Mouse (Mus musculus) embryonic fibroblast, embryonic 13.5 days (primary cell): ENCODE data around the gene 4930452B06Rik. TPM values are rescaled to one million over a fixed set of nuclear protein-coding genes. Genes with fewer than 3 reads are reported as not detected.

ENCODE experiments used
- H3K27ac ChIP-seq: 2 replicates; pipeline ENCODE4 v1.5.1; 2012; ENCODE audit warnings: low read length, control low read depth, inconsistent platforms; ENCODE audit not compliant: insufficient read depth
- H3K4me1 ChIP-seq: 2 replicates; pipeline ENCODE4 v1.6.1; 2011; ENCODE audit warnings: low read length; ENCODE audit not compliant: control insufficient read depth, insufficient read depth
- H3K4me3 ChIP-seq: 2 replicates; pipeline ENCODE4 v1.5.1; 2011; ENCODE audit warnings: mild to moderate bottlenecking, control low read depth, low read length; ENCODE audit not compliant: insufficient read depth
- CTCF ChIP-seq: IDR thresholded peaks from 2 replicates; pipeline ENCODE4 v1.5.1; 2011; ENCODE audit warnings: mild to moderate bottlenecking, control low read depth, low read length, moderate library complexity, borderline replicate concordance; ENCODE audit not compliant: insufficient read depth
- POLR2A ChIP-seq: IDR thresholded peaks from 2 replicates; pipeline ENCODE4 v1.6.1; 2011; ENCODE audit warnings: low read depth, mild to moderate bottlenecking, control low read depth, low read length, moderate library complexity
- polyA plus RNA-seq: library from polyadenylated mRNA; stranded (reverse); fragments of >200 nt; gene quantifications from 2 replicates; pipeline ENCODE4 v1.2.4, GENCODE M21; 2011; ENCODE audit warnings: low read depth; ENCODE audit not compliant: missing spikeins, insufficient read length

4930452B06Rik gene
- polyA plus RNA-seq, 1 experiment = 4.2 TPM

- TF ChIP-seq POLR2A (no peak), CTCF (no peak)
- peaks cover 3% of the 10 kb centered on the region; the same call in 1 of the 2 replicates for H3K4me1 ChIP-seq
- H3K4me3 ChIP-seq = no peak overlapping the region
- H3K27ac ChIP-seq = no peak overlapping the region
Observed at GRCm38 (mm10) chr14:8430611-8431230, 235.3 kb downstream of the 4930452B06Rik start.

DNA sequence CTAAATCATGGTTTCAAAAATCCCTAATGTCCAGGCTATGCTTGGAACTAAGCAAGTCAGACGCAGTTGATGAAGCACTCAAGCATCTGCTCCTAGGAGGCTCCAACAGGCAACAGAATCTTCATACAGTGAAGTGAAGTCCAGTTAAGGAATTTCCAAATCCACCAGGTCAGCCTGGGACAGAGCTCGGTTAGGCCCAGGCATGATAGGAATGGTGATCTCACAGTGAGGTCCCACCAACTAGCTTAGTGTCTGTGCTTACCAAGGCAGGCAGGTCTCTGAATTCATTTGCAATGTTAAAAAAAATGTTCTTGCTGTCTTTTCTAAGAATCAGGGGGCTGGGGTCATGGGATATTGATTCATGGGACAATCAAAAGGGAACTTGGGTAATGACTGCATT is 236.3 kb downstream of the 4930452B06Rik start:
- H3K27ac ChIP-seq = no peak overlapping the region; the same call in 1 of the 2 replicates
- TF ChIP-seq CTCF (no peak), POLR2A (no peak)

DNA sequence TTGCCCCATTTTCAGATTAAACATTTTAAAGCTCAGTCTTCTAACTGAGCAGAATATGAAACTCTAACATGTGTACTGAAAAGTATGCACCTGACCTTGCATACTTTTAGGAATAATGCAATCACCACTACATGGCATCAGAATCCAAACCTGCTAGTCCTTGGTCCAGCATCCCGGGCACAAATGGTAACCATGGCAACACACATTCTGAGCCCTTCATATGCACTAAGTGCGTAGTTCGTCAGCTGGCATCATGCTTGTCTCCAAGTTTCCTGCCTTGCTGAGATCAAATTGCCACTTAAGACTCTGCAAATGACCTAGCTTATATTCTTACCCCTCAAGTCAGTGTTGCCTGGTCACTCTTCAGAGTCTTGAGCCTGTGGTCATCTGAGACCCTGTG is 243.2 kb downstream of the 4930452B06Rik start:
- no peak overlapping the region for H3K27ac ChIP-seq
- peaks cover 9% of the 10 kb centered on the region; the same call in 1 of the 2 replicates for H3K4me1 ChIP-seq
- H3K4me3 ChIP-seq = no peak overlapping the region
- TF ChIP-seq CTCF = no peak
- TF ChIP-seq POLR2A = no peak

More for the DNA sequence above, 236.3 kb downstream of the 4930452B06Rik start:
- Histone ChIP-seq H3K4me3 (no peak overlapping the region), H3K4me1 (peaks cover 3% of the 10 kb centered on the region; the same call in 1 of the 2 replicates)

- no peak overlapping the region for H3K4me3 ChIP-seq
- peaks cover 9% of the 10 kb centered on the region; the same call in 1 of the 2 replicates for H3K4me1 ChIP-seq
- no peak for TF ChIP-seq CTCF
- TF ChIP-seq POLR2A = no peak
- H3K27ac ChIP-seq = no peak overlapping the region
Observed at GRCm38 (mm10) chr14:8421199-8421787, 244.7 kb downstream of the 4930452B06Rik start.

- no peak for TF ChIP-seq POLR2A
- TF ChIP-seq CTCF = no peak
- Histone ChIP-seq H3K4me1 (peaks cover 9% of the 10 kb centered on the region; the same call in 1 of the 2 replicates), H3K4me3 (no peak overlapping the region), H3K27ac (no peak overlapping the region)
Observed at GRCm38 (mm10) chr14:8418610-8419009, 247.4 kb downstream of the 4930452B06Rik start.

DNA sequence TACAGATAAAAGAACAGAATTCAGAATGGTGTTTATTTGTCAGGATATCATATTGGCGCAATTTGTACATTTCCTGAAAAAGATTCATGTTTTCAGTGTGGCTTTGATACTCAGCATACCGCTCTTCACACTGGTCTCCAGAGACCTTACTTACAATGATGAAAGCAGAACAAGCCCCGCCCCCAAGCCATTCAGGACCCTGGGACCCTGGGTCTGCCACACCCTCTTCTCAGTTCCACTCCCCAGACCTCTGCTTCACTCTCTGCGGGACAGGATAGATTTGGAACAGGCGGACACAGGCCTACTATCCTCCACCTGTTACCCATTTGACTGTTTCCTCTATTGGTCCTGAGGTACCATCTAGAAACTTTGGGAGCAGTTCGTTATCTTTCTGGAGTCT is 260.1 kb downstream of the 4930452B06Rik start:
- no peaks in the 10 kb centered on the region for H3K4me1 ChIP-seq
- H3K4me3 ChIP-seq = no peak overlapping the region
- TF ChIP-seq POLR2A (no peak), CTCF (no peak)
- H3K27ac ChIP-seq = no peak overlapping the region

GRCm38 (mm10) chr14:8403310-8403709 is 262.7 kb downstream of the 4930452B06Rik start:
- no peaks in the 10 kb centered on the region for H3K4me1 ChIP-seq
- no peak overlapping the region for H3K27ac ChIP-seq
- no peak overlapping the region for H3K4me3 ChIP-seq
- TF ChIP-seq CTCF (no peak), POLR2A (no peak)

- no peaks in the 10 kb centered on the region for H3K4me1 ChIP-seq
- TF ChIP-seq CTCF (no peak), POLR2A (no peak)
- H3K4me3 ChIP-seq = no peak overlapping the region
- H3K27ac ChIP-seq = no peak overlapping the region
Observed at GRCm38 (mm10) chr14:8398507-8398906, 267.5 kb downstream of the 4930452B06Rik start.

- no peak for TF ChIP-seq CTCF
- no peak for TF ChIP-seq POLR2A
- no peak overlapping the region for H3K27ac ChIP-seq
- H3K4me1 ChIP-seq = no peaks in the 10 kb centered on the region
- no peak overlapping the region for H3K4me3 ChIP-seq
Observed at GRCm38 (mm10) chr14:8395690-8396287, 270.3 kb downstream of the 4930452B06Rik start.
